Mouse (Mus musculus): ENCODE results near the gene Six2. TPM values are rescaled to one million over a fixed set of nuclear protein-coding genes. Genes with fewer than 3 reads are reported as not detected.

Gene Six2
- polyA plus RNA-seq, 1 experiment, result 14.4 TPM

- Histone ChIP-seq H3K27ac (ENCODE audit: control insufficient read depth, insufficient read depth, low read length) (no peak overlapping the region), H3K36me3 (ENCODE audit: control insufficient read depth, insufficient read depth, low read length) (no peaks in the 10 kb centered on the region), H3K27me3 (ENCODE audit: control insufficient read depth, insufficient read depth, low read length) (no peaks in the 10 kb centered on the region), H3K4me1 (replicated peaks; ENCODE audit: control insufficient read depth, insufficient read depth, low read length) (no peaks in the 10 kb centered on the region), H3K4me3 (ENCODE audit: control insufficient read depth, insufficient read depth, low read length) (no peak overlapping the region)
- 4% methylated on average over 20 of the region's 20 CpGs for WGBS
- peak; percentile 37 for DNase-seq
- 0 out of 2 replicates have a peak, but pooled peaks have one; percentile 48 for TF ChIP-seq CTCF (IDR thresholded peaks at IDR 0.05; ENCODE audit: borderline replicate concordance, control insufficient read depth, extremely low read depth, insufficient read depth, low read length, poor library complexity)
- no peak for TF ChIP-seq POLR2A (IDR thresholded peaks at IDR 0.05; ENCODE audit: control insufficient read depth, extremely low read depth, insufficient read depth, low read length, poor library complexity)
Measured at GRCm38 (mm10) chr17:85664618-85665320, 23.3 kb downstream of the Six2 start.

- no peaks in the 10 kb centered on the region for H3K36me3 ChIP-seq (ENCODE audit: control insufficient read depth, insufficient read depth, low read length)
- H3K27ac ChIP-seq (ENCODE audit: control insufficient read depth, insufficient read depth, low read length), result no peak overlapping the region
- no peak overlapping the region for H3K4me3 ChIP-seq (ENCODE audit: control insufficient read depth, insufficient read depth, low read length)
- no peak for DNase-seq
- no peaks in the 10 kb centered on the region for H3K4me1 ChIP-seq (replicated peaks; ENCODE audit: control insufficient read depth, insufficient read depth, low read length)
- WGBS, result 12% methylated on average over 2 of the region's 2 CpGs
- H3K27me3 ChIP-seq (ENCODE audit: control insufficient read depth, insufficient read depth, low read length), result no peaks in the 10 kb centered on the region
- no peak for TF ChIP-seq CTCF (IDR thresholded peaks at IDR 0.05; ENCODE audit: borderline replicate concordance, control insufficient read depth, extremely low read depth, insufficient read depth, low read length, poor library complexity)
- no peak for TF ChIP-seq POLR2A (IDR thresholded peaks at IDR 0.05; ENCODE audit: control insufficient read depth, extremely low read depth, insufficient read depth, low read length, poor library complexity)
Measured at GRCm38 (mm10) chr17:85664202-85664601, 23.9 kb downstream of the Six2 start.

GRCm38 (mm10) chr17:85661521-85661920 is 26.6 kb downstream of the Six2 start:
- TF ChIP-seq POLR2A (IDR thresholded peaks at IDR 0.05; ENCODE audit: control insufficient read depth, extremely low read depth, insufficient read depth, low read length, poor library complexity) (no peak), CTCF (IDR thresholded peaks at IDR 0.05; ENCODE audit: borderline replicate concordance, control insufficient read depth, extremely low read depth, insufficient read depth, low read length, poor library complexity) (no peak)
- no peaks in the 10 kb centered on the region for H3K4me1 ChIP-seq (replicated peaks; ENCODE audit: control insufficient read depth, insufficient read depth, low read length)
- no peaks in the 10 kb centered on the region for H3K36me3 ChIP-seq (ENCODE audit: control insufficient read depth, insufficient read depth, low read length)
- H3K4me3 ChIP-seq (ENCODE audit: control insufficient read depth, insufficient read depth, low read length), result no peak overlapping the region
- 74% methylated on average over 5 of the region's 5 CpGs for WGBS
- no peak overlapping the region for H3K27ac ChIP-seq (ENCODE audit: control insufficient read depth, insufficient read depth, low read length)
- DNase-seq, result no peak
- no peaks in the 10 kb centered on the region for H3K27me3 ChIP-seq (ENCODE audit: control insufficient read depth, insufficient read depth, low read length)

GRCm38 (mm10) chr17:85660016-85660415 is 28.1 kb downstream of the Six2 start:
- no peak for DNase-seq
- WGBS, result 90% methylated on average over 1 of the region's 1 CpGs
- H3K4me1 ChIP-seq (replicated peaks; ENCODE audit: control insufficient read depth, insufficient read depth, low read length), result no peaks in the 10 kb centered on the region
- no peaks in the 10 kb centered on the region for H3K36me3 ChIP-seq (ENCODE audit: control insufficient read depth, insufficient read depth, low read length)
- H3K4me3 ChIP-seq (ENCODE audit: control insufficient read depth, insufficient read depth, low read length), result no peak overlapping the region
- no peak for TF ChIP-seq POLR2A (IDR thresholded peaks at IDR 0.05; ENCODE audit: control insufficient read depth, extremely low read depth, insufficient read depth, low read length, poor library complexity)
- no peak for TF ChIP-seq CTCF (IDR thresholded peaks at IDR 0.05; ENCODE audit: borderline replicate concordance, control insufficient read depth, extremely low read depth, insufficient read depth, low read length, poor library complexity)
- H3K27ac ChIP-seq (ENCODE audit: control insufficient read depth, insufficient read depth, low read length), result no peak overlapping the region
- H3K27me3 ChIP-seq (ENCODE audit: control insufficient read depth, insufficient read depth, low read length), result no peaks in the 10 kb centered on the region

GRCm38 (mm10) chr17:85645718-85646665 is 42.1 kb downstream of the Six2 start:
- Histone ChIP-seq H3K27me3 (ENCODE audit: control insufficient read depth, insufficient read depth, low read length) (peaks cover 2% of the 10 kb centered on the region; the same call in 1 of the 2 replicates), H3K4me1 (replicated peaks; ENCODE audit: control insufficient read depth, insufficient read depth, low read length) (no peaks in the 10 kb centered on the region), H3K4me3 (ENCODE audit: control insufficient read depth, insufficient read depth, low read length) (no peak overlapping the region), H3K27ac (ENCODE audit: control insufficient read depth, insufficient read depth, low read length) (no peak overlapping the region), H3K36me3 (ENCODE audit: control insufficient read depth, insufficient read depth, low read length) (no peaks in the 10 kb centered on the region)
- WGBS, result 9% methylated on average over 36 of the region's 36 CpGs
- no peak for TF ChIP-seq POLR2A (IDR thresholded peaks at IDR 0.05; ENCODE audit: control insufficient read depth, extremely low read depth, insufficient read depth, low read length, poor library complexity)
- peak; percentile 35; the same call in 1 of the 2 replicates for TF ChIP-seq CTCF (IDR thresholded peaks at IDR 0.05; ENCODE audit: borderline replicate concordance, control insufficient read depth, extremely low read depth, insufficient read depth, low read length, poor library complexity)
- peak; percentile 25 for DNase-seq

- H3K36me3 ChIP-seq (ENCODE audit: control insufficient read depth, insufficient read depth, low read length), result no peaks in the 10 kb centered on the region
- TF ChIP-seq CTCF (IDR thresholded peaks at IDR 0.05; ENCODE audit: borderline replicate concordance, control insufficient read depth, extremely low read depth, insufficient read depth, low read length, poor library complexity) (no peak), POLR2A (IDR thresholded peaks at IDR 0.05; ENCODE audit: control insufficient read depth, extremely low read depth, insufficient read depth, low read length, poor library complexity) (no peak)
- DNase-seq, result no peak
- no peak overlapping the region for H3K4me3 ChIP-seq (ENCODE audit: control insufficient read depth, insufficient read depth, low read length)
- no peaks in the 10 kb centered on the region for H3K4me1 ChIP-seq (replicated peaks; ENCODE audit: control insufficient read depth, insufficient read depth, low read length)
- WGBS, result 12% methylated on average over 10 of the region's 12 CpGs
- H3K27ac ChIP-seq (ENCODE audit: control insufficient read depth, insufficient read depth, low read length), result no peak overlapping the region
- peaks cover 2% of the 10 kb centered on the region; the same call in 1 of the 2 replicates for H3K27me3 ChIP-seq (ENCODE audit: control insufficient read depth, insufficient read depth, low read length)
Measured at GRCm38 (mm10) chr17:85645312-85645711, 42.8 kb downstream of the Six2 start.
